Mouse (Mus musculus) liver, adult 2 months (tissue): ENCODE measurements at regions not wholly inside any gene's neighbourhood (a gene's known extent, or its start where the extent isn't known, plus 50 kb on each side); places are given as distances from the start of the nearest gene placed in this dataset.

Experiments used
- CTCF ChIP-seq: fragments of 200-500 bp; IDR thresholded peaks from 2 replicates; pipeline ENCODE4 v1.5.1; 2011; ENCODE audit warnings: low read depth, low read length, control low read depth
- POLR2A ChIP-seq: fragments of 200-500 bp; IDR thresholded peaks from 2 replicates; pipeline ENCODE4 v1.6.1; 2011; ENCODE audit warnings: low read length, control low read depth; ENCODE audit not compliant: insufficient read depth; ENCODE audit errors: extremely low read depth

DNA sequence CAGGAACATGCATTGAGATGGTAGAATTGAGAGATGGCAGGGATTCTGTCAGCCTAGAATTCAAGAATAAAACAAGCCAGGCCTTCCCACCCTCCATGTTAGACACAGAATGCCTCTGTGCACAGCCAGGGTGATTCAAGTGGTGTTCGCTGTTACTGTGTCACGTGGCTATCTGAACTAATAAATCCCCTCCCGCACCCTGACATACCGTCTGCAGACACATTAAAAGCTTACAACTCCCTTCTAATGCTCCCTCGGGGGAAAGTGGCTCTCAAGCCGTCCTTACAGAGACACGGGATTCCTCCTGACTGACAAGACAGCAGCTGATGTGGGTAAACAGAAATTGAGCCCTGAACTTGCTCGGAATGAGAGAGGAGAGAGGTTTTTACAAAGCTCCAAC, 279.1 kb downstream of the Prex1 start:
- TF ChIP-seq POLR2A = no peak
- TF ChIP-seq CTCF = no peak
